Mouse (Mus musculus) spleen, adult 2 months (tissue): ENCODE results near the gene Ntf3.

ENCODE experiments used
- CTCF ChIP-seq: fragments of 200-500 bp; IDR thresholded peaks from 2 replicates; pipeline ENCODE4 v1.5.1; 2011; ENCODE audit warnings: mild to moderate bottlenecking, inconsistent platforms; ENCODE audit not compliant: insufficient read depth, insufficient read length, insufficient replicate concordance; ENCODE audit errors: extremely low read depth
- POLR2A ChIP-seq: fragments of 200-500 bp; IDR thresholded peaks from 2 replicates; pipeline ENCODE4 v1.6.1; 2011; ENCODE audit warnings: low read depth, low read length, inconsistent platforms

GRCm38 (mm10) chr6:126163861-126164755 is 2.6 kb downstream of the Ntf3 start:
- TF ChIP-seq POLR2A: no peak
- TF ChIP-seq CTCF: no peak
